Mouse (Mus musculus) adrenal gland, postnatal 25 days (tissue): ENCODE data around the gene Jmjd8. TPM values are rescaled to one million over a fixed set of nuclear protein-coding genes. Genes with fewer than 3 reads are reported as not detected.

ENCODE experiments used
- DNase-seq: peaks from one replicate; pipeline ENCODE4 v3.0.0; 2021; ENCODE audit warnings: mixed read lengths
- total RNA-seq: library from RNA; stranded (reverse); gene quantifications from 2 replicates; pipeline ENCODE4 v1.2.3, GENCODE M21; 2021

Jmjd8 gene
- total RNA-seq, 1 experiment from 2014 or later: 104 TPM

GRCm38 (mm10) chr17:25808789-25809605 lies 19.7 kb upstream of the Jmjd8 start, which contains the start of gene Fbxl16:
Gene Fbxl16 (plus strand): TSS chr17:25809085.
- DNase-seq: peak; percentile 91

- DNase-seq: no peak
These were observed 18.9 kb upstream of the Jmjd8 start for GRCm38 (mm10) chr17:25809606-25810340.

- no peak for DNase-seq
These were observed 17.8 kb upstream of the Jmjd8 start for GRCm38 (mm10) chr17:25810890-25811289.

DNA sequence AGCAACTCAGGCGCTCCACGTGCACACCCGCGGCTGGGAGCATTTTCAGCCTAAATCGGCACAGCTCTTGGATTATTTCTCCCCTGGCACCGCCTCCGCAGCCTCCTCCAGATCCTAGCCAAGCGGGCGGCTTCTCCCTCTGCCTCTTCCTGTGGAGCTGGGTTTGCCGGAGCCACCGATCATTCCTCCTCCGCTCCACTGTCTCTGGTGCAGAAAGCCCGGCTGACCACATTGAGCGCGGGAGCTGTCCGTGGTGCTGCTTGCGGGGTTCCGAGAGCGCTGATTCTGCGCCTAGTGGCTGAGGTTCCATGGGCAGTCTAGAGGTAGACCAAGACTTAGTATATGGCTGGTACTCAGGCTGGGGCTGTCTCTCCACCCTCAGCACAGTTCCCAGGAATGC lies 15.2 kb upstream of the Jmjd8 start:
- DNase-seq: peak; percentile 89

DNA sequence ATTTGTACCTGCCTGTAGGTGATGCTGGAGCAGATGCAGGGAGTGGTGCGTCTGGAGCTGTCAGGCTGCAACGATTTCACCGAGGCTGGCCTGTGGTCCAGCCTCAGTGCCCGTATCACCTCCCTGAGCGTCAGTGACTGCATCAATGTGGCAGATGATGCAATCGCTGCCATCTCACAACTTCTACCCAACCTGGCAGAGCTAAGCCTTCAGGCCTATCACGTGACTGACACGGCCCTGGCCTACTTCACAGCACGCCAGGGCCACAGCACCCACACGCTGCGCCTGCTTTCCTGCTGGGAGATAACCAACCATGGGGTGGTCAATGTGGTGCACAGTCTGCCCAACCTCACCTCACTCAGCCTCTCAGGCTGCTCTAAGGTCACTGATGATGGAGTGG lies 11.0 kb upstream of the Jmjd8 start:
- DNase-seq: no peak

DNA sequence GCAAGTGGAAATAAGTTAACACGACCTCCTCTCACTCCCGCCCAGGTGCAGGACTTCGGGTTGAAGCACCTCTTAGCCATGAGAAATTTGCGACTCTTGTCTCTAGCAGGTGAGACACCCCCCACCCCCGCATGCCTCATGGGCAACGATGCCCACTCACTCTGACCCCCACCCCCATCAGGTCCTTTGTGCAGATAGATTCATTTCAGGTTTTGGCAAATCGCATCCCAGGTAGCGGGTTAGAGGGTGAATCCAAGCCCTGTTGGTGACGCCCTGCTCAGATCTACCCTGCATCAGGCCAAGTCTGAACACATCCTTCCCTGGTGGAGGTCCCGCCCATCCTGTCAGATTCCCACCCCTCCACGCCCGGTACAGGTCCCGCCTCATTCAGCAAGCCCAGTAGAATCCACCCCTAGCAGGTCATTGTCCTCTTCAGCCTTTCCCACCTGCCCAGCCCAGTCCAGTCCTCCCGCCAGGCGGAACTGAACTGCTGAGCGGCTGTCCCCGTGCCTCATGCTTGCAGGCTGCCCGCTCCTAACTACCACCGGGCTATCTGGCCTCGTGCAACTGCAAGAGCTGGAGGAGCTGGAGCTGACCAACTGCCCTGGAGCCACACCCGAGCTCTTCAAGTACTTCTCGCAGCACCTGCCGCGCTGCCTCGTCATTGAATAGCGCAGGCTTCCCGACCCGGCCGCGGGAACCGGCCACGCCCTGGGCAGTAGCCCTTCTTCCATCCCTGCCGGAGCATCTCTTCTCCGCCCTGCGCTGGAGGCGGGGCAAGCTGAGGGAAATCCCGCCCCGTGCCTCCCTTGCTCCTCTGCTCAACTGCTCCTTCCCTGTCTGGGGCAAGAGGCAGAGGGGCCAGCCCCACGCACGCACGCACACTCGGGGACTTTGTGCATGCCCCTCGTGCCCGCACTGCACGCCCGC lies 9.6 kb upstream of the Jmjd8 start:
- DNase-seq: no peak

GRCm38 (mm10) chr17:25823452-25823851 lies 5.2 kb upstream of the Jmjd8 start, which contains the start of gene Wdr24:
Gene Wdr24 (plus strand): TSS chr17:25823627.
- peak; percentile 59 for DNase-seq

DNA sequence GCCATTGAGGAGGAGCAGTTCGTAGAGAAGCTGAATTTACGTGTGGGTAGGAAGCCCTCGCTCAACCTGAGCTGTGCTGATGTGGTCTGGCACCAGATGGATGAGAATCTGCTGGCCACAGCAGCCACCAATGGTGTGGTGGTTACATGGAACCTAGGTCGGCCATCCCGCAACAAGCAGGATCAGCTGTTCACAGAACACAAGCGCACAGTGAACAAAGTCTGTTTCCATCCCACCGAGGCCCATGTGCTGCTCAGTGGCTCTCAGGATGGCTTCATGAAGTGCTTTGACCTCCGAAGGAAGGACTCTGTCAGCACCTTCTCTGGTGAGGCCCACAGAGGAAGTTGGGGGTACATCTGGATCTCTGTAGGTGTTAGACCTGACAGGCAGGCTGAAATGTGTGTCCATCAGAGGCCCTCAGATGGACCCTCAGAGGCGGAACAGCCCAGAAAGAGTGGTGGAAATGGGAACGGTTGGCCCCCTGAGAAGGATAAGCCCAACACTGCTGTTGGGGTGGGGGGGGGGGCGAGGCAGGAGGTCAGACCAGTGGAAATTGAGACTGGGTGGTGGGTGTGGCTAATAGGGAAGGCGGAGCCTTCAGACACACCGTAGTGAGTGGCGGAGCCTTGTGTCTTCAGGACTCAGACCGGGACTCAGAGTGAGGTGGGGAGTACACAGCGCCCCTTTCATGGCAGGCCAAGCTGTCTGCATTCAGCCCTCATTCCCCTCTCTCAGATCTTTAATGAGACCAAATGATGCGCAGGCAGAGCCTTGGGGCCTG lies 4.1 kb upstream of the Jmjd8 start:
- no peak for DNase-seq

DNA sequence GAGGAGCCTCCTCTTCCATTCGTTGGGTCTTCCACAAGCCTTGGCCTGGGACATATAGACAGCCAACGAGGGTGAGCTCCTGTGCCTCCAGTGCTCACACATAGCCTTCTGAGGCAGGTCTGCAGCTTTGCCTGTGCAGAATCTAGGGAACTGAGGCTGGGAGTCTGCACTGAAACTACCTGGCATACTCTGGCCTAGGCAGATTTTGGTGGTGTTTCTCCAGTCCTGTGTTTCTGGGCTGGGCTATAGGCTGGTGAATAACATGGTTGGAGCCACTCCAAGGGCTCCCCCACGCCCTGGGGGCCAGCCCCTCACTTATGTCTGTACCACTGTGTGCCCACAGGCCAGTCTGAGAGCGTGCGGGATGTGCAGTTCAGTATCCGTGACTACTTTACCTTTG lies 3.4 kb upstream of the Jmjd8 start:
- DNase-seq: no peak

- DNase-seq: no peak
These were observed 2.6 kb upstream of the Jmjd8 start for GRCm38 (mm10) chr17:25825984-25826570.

- DNase-seq: no peak
These were observed 1.7 kb upstream of the Jmjd8 start for GRCm38 (mm10) chr17:25827011-25827410.

DNA sequence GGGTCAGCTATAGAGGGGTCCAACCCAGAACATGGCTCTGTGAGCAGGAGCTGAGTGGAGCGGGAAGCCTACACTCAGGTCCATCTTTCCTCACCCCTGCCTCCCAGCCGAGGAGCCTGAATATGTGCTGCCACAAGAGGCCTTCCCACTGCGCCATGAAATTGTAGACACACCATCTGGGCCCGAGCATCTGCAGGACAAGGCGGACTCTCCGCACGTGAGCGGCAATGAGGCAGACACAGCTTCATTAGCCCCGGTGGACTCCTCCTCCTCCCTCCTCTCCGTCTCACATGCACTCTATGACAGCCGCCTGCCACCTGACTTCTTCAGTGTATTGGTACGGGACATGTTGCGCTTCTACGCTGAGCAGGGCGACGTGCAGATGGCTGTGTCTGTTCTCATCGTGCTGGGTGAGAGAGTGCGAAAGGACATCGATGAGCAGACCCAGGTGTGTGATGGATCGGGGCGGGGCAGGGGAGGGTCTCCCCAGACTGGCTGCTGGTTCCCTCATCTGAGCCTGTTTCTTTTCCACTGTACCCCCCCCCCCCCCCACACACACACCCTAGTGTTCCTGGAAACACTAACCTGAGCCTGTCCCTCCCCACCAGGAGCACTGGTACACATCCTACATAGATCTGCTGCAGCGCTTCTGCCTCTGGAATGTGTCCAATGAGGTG lies 983 bp upstream of the Jmjd8 start:
- DNase-seq: no peak

GRCm38 (mm10) chr17:25828223-25828594 lies 458 bp upstream of the Jmjd8 start:
- no peak for DNase-seq

DNA sequence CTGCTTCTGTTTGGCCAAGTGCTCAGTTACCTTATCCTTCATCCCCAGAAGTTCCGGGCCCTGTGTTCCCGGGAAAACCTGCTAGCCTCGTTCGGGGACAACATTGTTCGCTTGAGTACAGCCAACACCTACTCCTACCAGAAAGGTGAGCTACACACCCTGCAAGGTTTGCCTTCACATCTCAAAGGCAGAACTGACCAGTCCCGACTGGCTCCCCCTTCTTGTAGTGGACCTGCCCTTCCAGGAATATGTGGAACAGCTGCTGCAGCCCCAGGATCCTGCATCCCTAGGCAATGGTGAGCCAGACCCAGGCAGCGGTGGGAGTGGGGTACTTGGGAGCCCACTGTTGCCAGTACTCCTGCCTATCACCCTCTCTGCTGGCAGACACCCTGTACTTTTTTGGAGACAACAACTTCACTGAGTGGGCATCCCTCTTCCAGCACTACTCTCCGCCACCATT lies 921 bp downstream of the Jmjd8 start:
- no peak for DNase-seq

DNA sequence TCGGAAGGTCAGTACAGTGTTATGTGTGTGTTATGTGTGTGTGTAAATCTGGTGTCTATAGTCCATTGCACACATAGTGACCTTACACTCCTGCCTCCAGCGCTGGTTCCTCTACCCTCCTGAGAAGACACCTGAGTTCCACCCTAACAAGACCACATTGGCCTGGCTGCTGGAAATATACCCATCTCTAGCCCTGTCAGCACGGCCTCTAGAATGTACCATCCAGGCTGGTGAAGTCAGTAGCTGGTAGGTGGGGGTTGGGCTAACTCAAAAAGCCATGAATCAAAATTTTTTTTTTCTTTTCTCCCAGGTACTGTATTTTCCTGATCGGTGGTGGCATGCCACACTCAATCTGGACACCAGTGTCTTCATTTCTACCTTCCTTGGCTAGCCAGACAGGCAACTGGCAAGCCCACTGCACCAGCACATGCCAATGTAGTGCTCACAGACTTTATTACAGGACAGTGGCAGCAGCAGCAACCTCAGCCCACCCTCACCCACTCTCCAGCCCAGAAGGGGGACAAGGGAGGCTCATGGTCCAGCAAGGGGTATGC lies 1.6 kb downstream of the Jmjd8 start:
- no peak for DNase-seq

DNA sequence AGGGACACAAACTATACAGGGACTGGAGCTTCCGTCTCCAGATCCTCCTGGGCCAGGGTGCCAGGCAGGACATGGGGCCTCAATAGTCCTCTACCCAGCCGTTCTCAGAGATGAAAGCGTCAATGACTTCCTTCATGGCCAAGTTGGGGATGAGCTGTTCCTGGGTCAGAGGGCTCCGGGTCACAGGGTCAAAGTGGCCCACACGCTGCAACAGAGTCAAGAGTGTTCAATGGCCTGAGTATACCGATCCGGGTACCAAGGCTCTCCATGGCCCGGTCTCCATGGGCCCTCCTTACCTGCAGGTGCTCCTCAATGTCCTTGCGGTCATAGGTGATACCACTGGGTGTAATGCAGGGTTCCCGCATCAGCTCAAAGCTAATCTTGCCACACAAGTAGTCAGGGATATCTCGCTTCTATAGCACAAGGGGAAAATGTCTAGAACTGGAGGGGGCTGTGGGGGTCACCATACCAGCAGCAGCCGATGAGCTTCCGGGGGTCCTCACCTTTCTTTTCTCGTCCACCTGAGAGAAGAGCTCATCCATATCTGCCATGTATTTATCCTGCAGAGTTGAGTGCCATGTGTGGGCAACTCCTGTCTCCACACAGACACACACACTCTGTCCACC lies 2.3 kb downstream of the Jmjd8 start:
- DNase-seq: no peak

DNA sequence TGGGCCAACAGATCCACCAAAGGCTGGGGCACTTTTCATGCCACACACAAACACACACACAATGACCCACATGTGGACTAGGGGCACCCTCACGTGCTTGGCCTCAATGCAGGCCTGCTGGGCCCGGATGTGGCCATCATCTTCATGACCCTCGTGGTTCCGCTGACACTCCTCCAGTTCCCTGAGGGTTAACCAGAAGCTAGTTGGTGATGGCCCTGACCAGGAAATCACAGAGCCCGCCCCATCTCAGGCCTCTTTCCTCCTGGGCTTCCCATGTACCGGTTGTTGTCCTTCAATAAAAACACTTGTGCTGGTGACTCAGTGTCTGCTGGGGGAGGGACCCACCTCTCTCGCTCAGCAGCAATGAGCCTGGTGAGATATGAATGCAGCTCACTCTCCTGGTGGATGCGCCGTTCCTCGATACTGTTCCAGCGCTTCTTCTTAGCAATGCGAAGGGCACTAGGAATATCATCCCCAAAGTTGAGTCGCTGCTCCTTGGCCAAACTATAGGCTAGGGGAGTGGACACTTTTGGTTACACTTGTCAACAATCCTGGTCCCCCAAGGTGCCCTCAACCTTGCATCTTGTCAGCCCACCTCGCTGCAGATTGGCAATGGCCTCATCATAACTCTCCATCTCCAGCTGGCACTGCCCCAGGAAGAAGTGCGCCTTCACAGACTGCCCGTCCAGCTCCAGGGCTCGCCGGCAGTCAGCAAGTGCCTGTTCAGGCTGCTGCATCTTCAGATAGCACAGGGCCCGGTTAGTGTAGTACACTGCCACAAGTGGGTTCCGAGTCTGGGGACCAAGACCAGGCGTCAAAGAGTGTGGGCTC lies 3.0 kb downstream of the Jmjd8 start:
- DNase-seq: peak; percentile 58

DNA sequence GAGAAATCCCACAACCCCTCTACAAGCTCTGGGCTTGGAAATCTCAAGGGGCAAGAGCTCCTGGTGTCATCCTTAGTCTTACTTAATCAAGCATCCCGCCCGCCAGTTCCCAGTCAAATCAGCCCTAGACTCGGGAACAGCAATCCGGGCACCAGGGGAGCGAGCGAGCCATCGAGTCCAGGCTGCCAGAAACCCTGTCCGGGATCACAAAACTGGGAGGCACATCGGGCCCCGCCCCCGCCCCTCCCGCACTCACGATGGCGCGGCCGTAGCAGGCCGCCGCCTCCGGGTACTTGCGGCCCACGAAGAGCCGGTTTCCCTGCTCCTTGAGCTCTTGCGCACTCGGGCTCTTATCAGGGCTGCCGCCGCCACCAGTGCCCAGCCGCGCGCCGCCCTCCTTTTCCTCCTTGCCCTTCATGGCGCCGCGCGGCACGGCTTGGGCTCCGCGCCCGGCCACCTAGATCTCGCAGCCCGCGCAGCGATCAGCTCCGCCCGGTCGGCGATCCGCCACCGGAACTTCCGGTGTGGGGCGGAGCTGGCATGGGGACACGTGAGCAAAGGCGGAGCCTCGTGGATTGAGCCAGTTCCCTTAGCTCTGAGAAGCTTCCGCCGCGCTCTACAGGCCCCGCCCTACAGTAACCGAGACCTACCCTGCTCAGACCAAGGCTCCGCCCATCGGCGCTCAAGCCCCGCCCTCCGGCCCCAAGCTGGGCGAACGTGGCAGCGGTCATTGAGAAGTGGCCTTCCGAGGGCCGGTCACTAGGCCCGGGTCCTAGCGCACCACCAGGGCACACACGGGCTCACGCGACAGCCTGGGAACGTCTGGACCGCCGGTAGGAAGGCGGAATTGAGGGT lies 4.0 kb downstream of the Jmjd8 start:
- DNase-seq: peak; percentile 99
